Mouse (Mus musculus) spleen, adult 2 months (tissue): ENCODE data around the gene Pdzrn3.

Experiments
- CTCF ChIP-seq: fragments of 200-500 bp; IDR thresholded peaks from 2 replicates; pipeline ENCODE4 v1.5.1; 2011; ENCODE audit warnings: mild to moderate bottlenecking, inconsistent platforms; ENCODE audit not compliant: insufficient read depth, insufficient read length, insufficient replicate concordance; ENCODE audit errors: extremely low read depth
- POLR2A ChIP-seq: fragments of 200-500 bp; IDR thresholded peaks from 2 replicates; pipeline ENCODE4 v1.6.1; 2011; ENCODE audit warnings: low read depth, low read length, inconsistent platforms

GRCm38 (mm10) chr6:101377935-101378609, 375 bp upstream of the Pdzrn3 start:
- TF ChIP-seq POLR2A (no peak), CTCF (no peak)
